Mouse (Mus musculus) cerebellum, adult 2 months (tissue): Measurements from ENCODE around the gene Hnrnpl. TPM values are rescaled to one million over a fixed set of nuclear protein-coding genes. Genes with fewer than 3 reads are reported as not detected.

ENCODE experiments used
- DNase-seq, 2 experiments: peaks; one replicate each; pipeline ENCODE4 v3.0.0; 2021
- H3K27ac ChIP-seq: fragments of 200-500 bp; 2 replicates; pipeline ENCODE4 v1.5.1; 2012; ENCODE audit warnings: low read length, control low read depth, inconsistent platforms; ENCODE audit not compliant: insufficient read depth
- H3K27me3 ChIP-seq: fragments of 200-500 bp; 2 replicates; pipeline ENCODE4 v1.6.1; 2012; ENCODE audit warnings: inconsistent platforms, mild to moderate bottlenecking, low read length, moderate library complexity; ENCODE audit not compliant: control insufficient read depth, insufficient read depth
- H3K4me1 ChIP-seq: fragments of 200-500 bp; 2 replicates; pipeline ENCODE4 v1.6.1; 2011; ENCODE audit warnings: low read length; ENCODE audit not compliant: control insufficient read depth, insufficient read depth
- H3K4me3 ChIP-seq: fragments of 200-500 bp; replicated peaks from 2 replicates; pipeline ENCODE3; 2011; ENCODE audit warnings: mild to moderate bottlenecking, low read depth, low read length, control low read depth; ENCODE audit not compliant: insufficient read depth
- CTCF ChIP-seq: fragments of 200-500 bp; IDR thresholded peaks from 2 replicates; pipeline ENCODE4 v1.5.1; 2011; ENCODE audit warnings: low read depth, mild to moderate bottlenecking, control low read depth, low read length, moderate library complexity, borderline replicate concordance; ENCODE audit not compliant: insufficient read depth
- POLR2A ChIP-seq: fragments of 200-500 bp; IDR thresholded peaks from 2 replicates; pipeline ENCODE4 v1.6.1; 2011; ENCODE audit warnings: low read length, control low read depth, borderline replicate concordance; ENCODE audit not compliant: insufficient read depth
- WGBS: fragments of 180-500 bp; shearing (Covaris S2); methylation state at CpG from one replicate; pipeline ENCODE4 v1.1.7; 2018; 5-methylcytosine and 5-hydroxymethylcytosine counted together
- polyA plus RNA-seq: library from polyadenylated mRNA; depleted of rRNA; stranded (reverse); fragments of >200 nt; gene quantifications from 2 replicates; pipeline ENCODE4 v1.2.3, GENCODE M21; 2012

The Hnrnpl gene
- polyA plus RNA-seq, 1 experiment = 366 TPM

DNA sequence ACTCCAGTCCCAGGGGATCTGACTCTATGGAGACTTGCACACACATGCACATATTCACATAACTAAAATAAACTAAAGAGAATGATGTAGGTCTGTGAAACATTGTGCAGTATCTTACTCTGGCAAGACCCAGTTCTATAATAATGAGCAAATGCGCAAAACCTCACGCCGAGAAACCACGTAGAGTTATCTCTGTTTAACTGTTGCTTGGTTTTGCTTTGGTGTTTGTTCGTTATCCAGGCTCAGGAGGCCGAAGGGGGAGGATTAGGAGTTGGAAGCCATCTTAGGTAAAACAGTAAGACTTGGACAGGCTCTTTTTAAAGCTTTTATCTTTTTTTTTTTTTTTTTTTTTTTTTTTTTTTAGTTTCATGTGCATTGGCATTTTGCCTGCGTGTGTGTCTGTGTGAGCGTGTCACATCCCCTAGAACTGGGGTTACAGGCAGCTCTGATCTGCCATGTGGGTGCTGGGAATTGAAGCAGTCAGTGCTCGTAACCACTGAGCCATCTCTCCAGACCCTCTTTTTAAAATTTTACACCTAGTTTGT lies 38.9 kb upstream of the Hnrnpl start:
- no peaks in the 10 kb centered on the region for H3K27me3 ChIP-seq
- TF ChIP-seq POLR2A = no peak
- no peak for TF ChIP-seq CTCF
- H3K4me3 ChIP-seq = no peak overlapping the region
- no peak for DNase-seq
- H3K4me1 ChIP-seq = peaks cover 19% of the 10 kb centered on the region
- 84% methylated on average over 9 of the region's 9 CpGs for WGBS
- H3K27ac ChIP-seq = no peak overlapping the region

DNA sequence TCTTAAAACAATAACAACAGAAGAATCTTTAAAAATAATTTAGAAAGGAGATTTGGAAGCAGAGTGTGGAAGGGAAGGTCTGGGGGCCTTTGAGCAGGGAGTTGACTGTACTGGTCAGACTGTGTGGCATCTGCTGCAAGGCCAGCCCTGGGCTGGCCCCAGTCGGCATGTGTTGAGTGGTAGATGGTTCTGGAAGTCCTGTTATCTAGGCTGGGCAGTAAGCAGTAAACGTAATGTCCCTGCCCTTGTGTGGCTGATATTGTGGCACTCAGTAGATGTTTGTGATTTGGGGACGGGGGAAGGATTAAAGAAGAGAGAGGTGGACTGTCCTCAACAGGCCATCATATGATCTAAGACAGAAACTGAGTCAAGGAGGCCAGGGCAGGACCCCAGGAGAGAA lies 38.0 kb upstream of the Hnrnpl start:
- H3K27ac ChIP-seq = no peak overlapping the region
- H3K27me3 ChIP-seq = no peaks in the 10 kb centered on the region
- no peak for DNase-seq
- no peak overlapping the region for H3K4me3 ChIP-seq
- H3K4me1 ChIP-seq = peaks cover 19% of the 10 kb centered on the region
- TF ChIP-seq POLR2A = no peak
- TF ChIP-seq CTCF = no peak
- 86% methylated on average over 3 of the region's 3 CpGs for WGBS

DNA sequence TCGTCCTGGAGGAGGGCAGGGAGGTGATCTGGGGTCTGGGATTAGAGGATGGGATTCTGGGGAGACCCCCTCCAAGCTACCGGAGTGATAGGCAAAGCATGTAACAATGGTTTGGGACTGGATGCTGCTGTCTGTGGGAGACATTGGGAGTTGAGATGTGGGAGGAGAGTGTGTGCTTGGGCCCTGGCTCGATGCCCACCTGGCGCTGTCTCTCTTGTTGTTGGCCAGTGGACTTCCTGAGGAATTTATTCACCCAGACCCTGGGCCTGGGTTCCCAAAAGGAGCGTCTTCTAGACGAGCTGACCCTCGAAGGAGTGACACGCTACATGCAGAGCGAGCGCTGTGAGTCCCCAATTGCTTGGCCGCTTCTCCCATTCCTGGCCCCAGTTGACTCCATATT lies 36.5 kb upstream of the Hnrnpl start:
- 60% methylated on average over 11 of the region's 11 CpGs for WGBS
- TF ChIP-seq CTCF (no peak), POLR2A (no peak)
- Histone ChIP-seq H3K4me1 (peaks cover 19% of the 10 kb centered on the region), H3K4me3 (no peak overlapping the region), H3K27me3 (no peaks in the 10 kb centered on the region), H3K27ac (no peak overlapping the region)
- peak in 1 of 2 experiments; percentile 24 for DNase-seq

DNA sequence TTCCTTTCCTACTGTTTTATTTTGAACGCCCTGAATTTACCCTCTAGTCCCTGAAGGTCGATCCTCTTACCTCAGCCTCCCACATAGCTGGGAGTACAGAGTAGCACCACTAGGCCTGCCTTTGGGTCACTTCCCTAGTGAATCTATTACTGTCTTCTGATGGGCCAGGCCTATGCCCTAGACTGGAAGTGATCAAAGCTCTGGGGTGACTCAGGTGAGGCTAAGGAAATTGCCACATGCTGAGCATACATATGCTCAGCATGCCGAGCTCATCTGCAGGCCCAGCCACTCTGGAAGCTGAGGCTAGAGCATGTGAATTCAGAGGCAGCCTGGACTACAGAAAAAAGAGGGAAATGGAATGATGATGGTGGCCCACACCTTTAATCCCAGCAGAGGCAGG lies 35.2 kb upstream of the Hnrnpl start:
- TF ChIP-seq POLR2A (no peak), CTCF (no peak)
- H3K27ac ChIP-seq = peak overlapping the region; percentile 20
- peak; percentile 32 to 62 for DNase-seq
- H3K4me1 ChIP-seq = peaks cover 13% of the 10 kb centered on the region
- 19% methylated on average over 3 of the region's 3 CpGs for WGBS
- no peak overlapping the region for H3K4me3 ChIP-seq
- H3K27me3 ChIP-seq = no peaks in the 10 kb centered on the region

DNA sequence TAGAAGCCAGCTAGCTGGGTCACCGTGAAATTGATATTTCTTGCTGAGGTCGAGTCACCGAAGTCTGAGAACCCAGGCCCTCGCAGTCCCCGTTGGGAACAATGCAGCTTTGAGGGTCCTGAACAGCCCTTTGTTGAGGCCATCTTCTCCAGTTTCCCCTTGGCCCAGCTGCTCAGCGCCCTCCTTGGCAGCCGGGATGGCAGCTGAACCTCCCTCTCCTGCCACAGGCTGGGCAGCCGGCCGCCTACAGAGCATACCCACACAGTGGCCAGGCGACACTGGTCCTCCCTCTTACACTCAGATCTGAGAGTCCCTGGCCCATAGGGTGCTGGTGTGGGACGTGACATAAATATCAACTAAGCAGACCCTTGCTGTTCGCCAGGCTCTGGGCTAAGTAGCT lies 34.2 kb upstream of the Hnrnpl start:
- H3K4me3 ChIP-seq = no peak overlapping the region
- H3K27me3 ChIP-seq = no peaks in the 10 kb centered on the region
- TF ChIP-seq POLR2A = no peak
- TF ChIP-seq CTCF = no peak
- DNase-seq = peak; percentile 26 to 41
- peak overlapping the region; percentile 20; the same call in 1 of the 2 replicates for H3K27ac ChIP-seq
- WGBS = 24% methylated on average over 12 of the region's 12 CpGs
- H3K4me1 ChIP-seq = peaks cover 13% of the 10 kb centered on the region

DNA sequence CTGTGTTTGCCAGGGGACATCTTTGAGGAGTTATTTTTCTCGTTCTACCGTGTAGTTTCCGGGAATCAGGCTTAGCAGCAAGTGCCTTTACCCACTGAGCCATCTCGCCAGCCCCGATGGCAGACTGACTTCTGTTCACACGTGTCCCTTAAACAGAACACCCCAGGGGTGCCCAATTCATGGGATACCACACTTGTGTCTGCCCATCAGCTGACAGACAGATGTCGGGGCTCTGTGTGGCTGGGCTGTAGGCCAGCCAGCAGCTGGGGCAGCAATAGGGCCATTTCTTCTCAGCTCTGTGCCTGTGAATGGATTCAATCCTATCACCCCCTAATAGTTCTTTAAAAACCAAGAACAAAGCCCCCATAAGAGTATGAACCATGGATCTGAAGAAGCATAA lies 33.2 kb upstream of the Hnrnpl start:
- Histone ChIP-seq H3K27me3 (no peaks in the 10 kb centered on the region), H3K4me3 (no peak overlapping the region), H3K4me1 (peaks cover 14% of the 10 kb centered on the region), H3K27ac (no peak overlapping the region)
- TF ChIP-seq CTCF (no peak), POLR2A (no peak)
- 43% methylated on average over 7 of the region's 7 CpGs for WGBS
- no peak for DNase-seq

DNA sequence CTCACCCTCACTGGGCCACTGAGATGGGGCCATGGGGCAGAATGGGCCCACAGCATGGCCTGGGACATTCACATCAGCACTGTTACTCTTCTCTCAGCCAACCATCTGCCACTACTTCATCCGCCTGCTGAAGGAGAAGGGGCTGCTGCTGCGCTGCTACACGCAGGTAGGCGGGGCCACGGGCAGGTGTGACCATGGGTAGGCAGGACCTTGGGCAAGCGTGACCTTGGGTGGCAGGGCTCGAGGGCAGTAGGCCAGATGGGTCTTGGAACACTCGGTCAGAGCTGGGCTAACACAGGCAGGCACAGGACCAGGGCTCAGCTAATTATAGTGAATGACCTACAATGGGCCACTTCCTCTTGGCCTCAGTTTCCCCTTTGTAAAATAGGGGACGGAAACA lies 29.5 kb upstream of the Hnrnpl start:
- 76% methylated on average over 9 of the region's 9 CpGs for WGBS
- no peak overlapping the region for H3K4me3 ChIP-seq
- DNase-seq = peak in 1 of 2 experiments; percentile 25
- no peak overlapping the region for H3K27ac ChIP-seq
- no peaks in the 10 kb centered on the region for H3K27me3 ChIP-seq
- no peak for TF ChIP-seq CTCF
- TF ChIP-seq POLR2A = no peak
- H3K4me1 ChIP-seq = peaks cover 20% of the 10 kb centered on the region

DNA sequence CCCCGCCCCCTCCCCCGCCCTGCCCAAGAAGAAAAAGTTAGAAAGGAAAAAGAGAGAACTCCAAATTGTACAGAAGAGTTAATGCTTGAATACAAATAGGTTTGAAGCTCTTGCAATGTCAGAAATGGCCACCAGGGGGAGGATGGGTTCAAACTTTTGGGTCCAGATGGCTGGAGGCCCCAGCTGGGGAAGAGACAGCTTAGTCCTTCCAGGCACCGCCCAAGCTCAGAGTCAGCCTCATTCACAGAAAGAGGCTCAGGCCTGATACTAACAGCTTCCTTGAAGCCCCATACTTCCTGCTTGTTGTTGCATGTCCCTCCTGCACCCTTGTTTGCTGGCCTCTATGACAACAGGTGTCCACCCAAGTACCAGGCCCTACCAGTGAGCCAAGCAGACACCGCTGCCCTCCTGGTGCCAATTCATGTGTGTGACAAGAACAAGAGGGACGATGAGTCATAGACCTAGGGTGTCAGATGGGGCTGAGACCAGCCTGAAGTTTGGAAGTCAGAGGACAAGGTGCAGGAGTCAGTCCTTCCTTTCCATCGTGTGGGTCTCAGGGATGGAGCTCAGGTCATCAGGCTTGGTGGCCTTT lies 28.2 kb upstream of the Hnrnpl start:
- H3K27me3 ChIP-seq = no peaks in the 10 kb centered on the region
- H3K4me3 ChIP-seq = no peak overlapping the region
- TF ChIP-seq CTCF (peak; percentile 79), POLR2A (no peak)
- DNase-seq = peak; percentile 83 to 90
- H3K27ac ChIP-seq = peak overlapping the region; percentile 63
- H3K4me1 ChIP-seq = peaks cover 15% of the 10 kb centered on the region
- WGBS = 19% methylated on average over 6 of the region's 6 CpGs
